Comparison of ENCODE assay signal across 27 mouse cellular contexts in genomic region chr1:158170006-158170405, GRCm38 (mm10).
DNase-seq lines count a peak whose midpoint lies in the region; ATAC-seq and TF ChIP-seq lines count a peak whose summit lies in the region.
"Had no signal": no experiment of that assay in that cellular context is flagged by ENCODE, and none has a peak within 500 bp of the region (broad histone marks: within the 10 kb centered on the region; RNA-seq: fewer than 3 reads in every experiment).

No protein-coding gene starts in this region.

- DNase-seq in cerebellum, postnatal 10 days = peak; percentile 19 to 41
- DNase-seq in cerebellum, adult 9-10 months = no peak
- DNase-seq in kidney, adult 2 months = peak; percentile 3
- DNase-seq in kidney, adult 9 months = no peak
- DNase-seq in retina, postnatal 1 day = peak; percentile 81
- DNase-seq: adrenal gland, adult 2 months; adrenal gland, postnatal 10 days; adrenal gland, postnatal 25 days; B cell, adult 2 months; cerebellum, adult 11 months; cerebellum, adult 18-20 months; cerebellum, adult 8-10 months; cerebellum, postnatal 36 days; embryo, embryonic 11 days had no signal

- TF ChIP-seq POLR2A in kidney, adult 2 months (IDR thresholded peaks at IDR 0.05; ENCODE audit: low read depth, low read length) = no peak

- H3K36me3 ChIP-seq in kidney, adult 2 months (ENCODE audit: control insufficient read depth, insufficient read depth, low read length) = no peaks in the 10 kb centered on the region
- no peaks in the 10 kb centered on the region for H3K36me3 ChIP-seq in midbrain, embryonic 12.5 days
- H3K36me3 ChIP-seq in midbrain, embryonic 16.5 days (ENCODE audit: control insufficient read depth, insufficient read depth, low read length) = no peaks in the 10 kb centered on the region
- H3K36me3 ChIP-seq: embryonic facial prominence, embryonic 13.5 days; embryonic facial prominence, embryonic 15.5 days; forebrain, embryonic 10.5 days; forebrain, embryonic 12.5 days; G1E had no signal

- ATAC-seq in midbrain, embryonic 12.5 days (ENCODE audit: low FRiP score, low read depth) = 0 out of 2 replicates have a peak, but pooled peaks have one; percentile 23
- no peak for ATAC-seq in midbrain, embryonic 16.5 days
- no peak for ATAC-seq in megakaryocyte, adult 5-6 weeks (ENCODE audit: poor library complexity, severe bottlenecking)
- ATAC-seq: CD4-positive, CD25-positive, alpha-beta regulatory T cell, adult 4 months; forebrain, embryonic 14.5 days; forebrain, embryonic 16.5 days had no signal

- H3K27me3 ChIP-seq in kidney, adult 2 months (replicated peaks; ENCODE audit: control insufficient read depth, insufficient read depth, low read length) = no peaks in the 10 kb centered on the region
- no peaks in the 10 kb centered on the region for H3K27me3 ChIP-seq in midbrain, embryonic 12.5 days
- H3K27me3 ChIP-seq in midbrain, embryonic 16.5 days (ENCODE audit: control insufficient read depth, insufficient read depth, low read depth, low read length) = no peaks in the 10 kb centered on the region
- H3K27me3 ChIP-seq: CH12.LX; embryonic facial prominence, embryonic 13.5 days; embryonic facial prominence, embryonic 15.5 days; forebrain, embryonic 12.5 days had no signal

- TF ChIP-seq CTCF in kidney, adult 2 months (conservative IDR thresholded peaks at IDR 0.05; ENCODE audit: insufficient read depth, insufficient read length, low read depth, low read length) = no peak

- no peak overlapping the region for H3K9ac ChIP-seq in midbrain, embryonic 12.5 days (replicated peaks)
- no peak overlapping the region for H3K9ac ChIP-seq in midbrain, embryonic 16.5 days (ENCODE audit: low read depth, low read length)
- H3K9ac ChIP-seq: embryonic facial prominence, embryonic 13.5 days; embryonic facial prominence, embryonic 15.5 days; forebrain, embryonic 12.5 days had no signal

- no peaks in the 10 kb centered on the region for H3K9me3 ChIP-seq in midbrain, embryonic 12.5 days
- H3K9me3 ChIP-seq in midbrain, embryonic 16.5 days (replicated peaks; ENCODE audit: control insufficient read depth, low read length, poor library complexity, severe bottlenecking) = no peaks in the 10 kb centered on the region
- H3K9me3 ChIP-seq: embryonic facial prominence, embryonic 13.5 days; embryonic facial prominence, embryonic 15.5 days; forebrain, embryonic 10.5 days; forebrain, embryonic 12.5 days had no signal

- H3K4me1 ChIP-seq in kidney, adult 2 months (ENCODE audit: control insufficient read depth, insufficient read depth, low read length) = no peaks in the 10 kb centered on the region
- H3K4me1 ChIP-seq in midbrain, embryonic 12.5 days = no peaks in the 10 kb centered on the region
- no peaks in the 10 kb centered on the region; the same call in 1 of the 2 replicates for H3K4me1 ChIP-seq in midbrain, embryonic 16.5 days (ENCODE audit: control insufficient read depth, insufficient read depth, low read length)
- H3K4me1 ChIP-seq: embryonic facial prominence, embryonic 13.5 days; embryonic facial prominence, embryonic 15.5 days had no signal

- no peak overlapping the region for H3K4me2 ChIP-seq in midbrain, embryonic 12.5 days (replicated peaks)
- H3K4me2 ChIP-seq in midbrain, embryonic 16.5 days (ENCODE audit: low read length) = no peak overlapping the region
- H3K4me2 ChIP-seq: embryonic facial prominence, embryonic 13.5 days; embryonic facial prominence, embryonic 15.5 days; forebrain, embryonic 12.5 days had no signal

- no peak overlapping the region for H3K4me3 ChIP-seq in kidney, adult 2 months (ENCODE audit: insufficient read depth, low read depth, low read length)
- H3K4me3 ChIP-seq in midbrain, embryonic 12.5 days = no peak overlapping the region
- no peak overlapping the region for H3K4me3 ChIP-seq in midbrain, embryonic 16.5 days (ENCODE audit: low read depth, low read length)
- H3K4me3 ChIP-seq: embryonic facial prominence, embryonic 13.5 days; embryonic facial prominence, embryonic 15.5 days; erythroblast, embryonic 14.5 days; forebrain, embryonic 10.5 days; forebrain, embryonic 12.5 days had no signal

- WGBS in kidney, adult 2 months = 52% methylated on average over 3 of the region's 3 CpGs
- WGBS in midbrain, embryonic 12.5 days = 29% methylated on average over 3 of the region's 3 CpGs
- WGBS in midbrain, embryonic 16.5 days = 29% methylated on average over 3 of the region's 3 CpGs

- H3K27ac ChIP-seq in kidney, adult 2 months (ENCODE audit: insufficient read depth, low read depth, low read length) = no peak overlapping the region
- H3K27ac ChIP-seq in midbrain, embryonic 12.5 days (replicated peaks) = no peak overlapping the region
- H3K27ac ChIP-seq in midbrain, embryonic 16.5 days (ENCODE audit: low read length) = no peak overlapping the region
- H3K27ac ChIP-seq: embryonic facial prominence, embryonic 13.5 days; embryonic facial prominence, embryonic 15.5 days; forebrain, embryonic 10.5 days; forebrain, embryonic 12.5 days had no signal

Comparison
In these comparisons a context has a peak if more than half of its experiments do, and no peak if none do; other contexts are left out.
1. DNase-seq: peak in cerebellum, postnatal 10 days (2 of 2), kidney, adult 2 months (single experiment) and retina, postnatal 1 day (single experiment); none in cerebellum, adult 9-10 months (single experiment) and kidney, adult 9 months (single experiment).